8 mouse cellular contexts compared by ENCODE assay signal in genomic region chr13:103774119-103774757, GRCm38 (mm10). TPM values are rescaled to one million over a fixed set of nuclear protein-coding genes. Genes with fewer than 3 reads are reported as not detected.
DNase-seq lines count a peak whose midpoint lies in the region; ATAC-seq and TF ChIP-seq lines count a peak whose summit lies in the region.

Srek1 (minus strand) TSS chr13:103774608.

- DNase-seq in ES-E14 (ENCODE audit: low read depth, low spot score) = peak; percentile 84
- peak; percentile 94 for DNase-seq in cerebellum, adult 11-12 months
- DNase-seq in heart, postnatal 36 days = peak; percentile 93 to 94
- DNase-seq in layer of hippocampus, adult 2 months (ENCODE audit: low spot score in 2 of 2) = peak; percentile 93 to 96
- DNase-seq in lung, embryonic 14.5 days = peak; percentile 98
- peak; percentile 89 for DNase-seq in thymus, adult 2 months

- no peak for TF ChIP-seq CTCF in layer of hippocampus, adult 2 months (conservative IDR thresholded peaks at IDR 0.05)
- no peak for TF ChIP-seq CTCF in lung, embryonic 14.5 days (IDR thresholded peaks at IDR 0.05; ENCODE audit: low read depth)
- TF ChIP-seq CTCF in olfactory bulb, adult 2 months (IDR thresholded peaks at IDR 0.05; ENCODE audit: insufficient read depth, low read depth, low read length) = no peak
- no peak; the same call in 1 of the 2 replicates for TF ChIP-seq CTCF in thymus, adult 2 months (IDR thresholded peaks at IDR 0.05; ENCODE audit: borderline replicate concordance, control insufficient read depth, extremely low read depth, insufficient read depth, low read length, poor library complexity)

- H3K9ac ChIP-seq in ES-E14 (ENCODE audit: insufficient read depth, low read depth, low read length, poor library complexity, severe bottlenecking) = peak within 1 kb of the TSS; percentile 99
- peak within 1 kb of the TSS; percentile 91 for H3K9ac ChIP-seq in forebrain, embryonic 16.5 days (replicated peaks; ENCODE audit: low read depth, low read length)
- peak within 1 kb of the TSS; percentile 86 for H3K9ac ChIP-seq in lung, embryonic 14.5 days

- under 1% methylated on average over 81 of the region's 81 CpGs for WGBS in forebrain, embryonic 16.5 days
- whole genome bisulfite sequencing in lung, embryonic 14.5 days = under 1% methylated on average over 80 of the region's 81 CpGs
- WGBS in olfactory bulb, adult 2 months = under 1% methylated on average over 81 of the region's 81 CpGs
- WGBS in thymus, adult 2 months = under 1% methylated on average over 81 of the region's 81 CpGs

- H3K4me2 ChIP-seq in forebrain, embryonic 16.5 days (ENCODE audit: low read length) = peak within 1 kb of the TSS; percentile 85
- peak within 1 kb of the TSS; percentile 82 for H3K4me2 ChIP-seq in lung, embryonic 14.5 days

- peak within 1 kb of the TSS; percentile 98 for H3K27ac ChIP-seq in ES-E14 (ENCODE audit: insufficient read depth, low read depth, low read length, poor library complexity, severe bottlenecking)
- H3K27ac ChIP-seq in forebrain, embryonic 16.5 days (ENCODE audit: low read length) = peak within 1 kb of the TSS; percentile 100
- H3K27ac ChIP-seq in layer of hippocampus, adult 2 months = peak within 1 kb of the TSS; percentile 99
- H3K27ac ChIP-seq in lung, embryonic 14.5 days (ENCODE audit: low read depth) = peak within 1 kb of the TSS; percentile 99
- H3K27ac ChIP-seq in olfactory bulb, adult 2 months (ENCODE audit: insufficient read depth, low read depth, low read length) = peak within 1 kb of the TSS; percentile 98
- peak within 1 kb of the TSS; percentile 83 for H3K27ac ChIP-seq in thymus, adult 2 months (ENCODE audit: control insufficient read depth, insufficient read depth, low read length)

- peak; percentile 95 for TF ChIP-seq POLR2A in olfactory bulb, adult 2 months (IDR thresholded peaks at IDR 0.05; ENCODE audit: insufficient read depth, low read depth, low read length)
- TF ChIP-seq POLR2A in thymus, adult 2 months (IDR thresholded peaks at IDR 0.05; ENCODE audit: control insufficient read depth, extremely low read depth, insufficient read depth, low read length, poor library complexity) = peak; percentile 75

- H3K9me3 ChIP-seq in ES-E14 (ENCODE audit: control insufficient read depth, insufficient read depth, low read depth, low read length) = no peaks in the 10 kb centered on the region
- no peaks in the 10 kb centered on the region for H3K9me3 ChIP-seq in forebrain, embryonic 16.5 days (ENCODE audit: control insufficient read depth, low read length)
- H3K9me3 ChIP-seq in lung, embryonic 14.5 days (ENCODE audit: low read depth, low read length) = no peaks in the 10 kb centered on the region

- no peaks in the 10 kb centered on the region for H3K27me3 ChIP-seq in forebrain, embryonic 16.5 days (replicated peaks; ENCODE audit: control insufficient read depth, insufficient read depth, low read length)
- no peaks in the 10 kb centered on the region for H3K27me3 ChIP-seq in lung, embryonic 14.5 days (ENCODE audit: insufficient read depth, low read length)
- H3K27me3 ChIP-seq in thymus, adult 2 months (ENCODE audit: control insufficient read depth, insufficient read depth, low read length) = no peaks in the 10 kb centered on the region

- peak within 1 kb of the TSS; percentile 89 to 94 for H3K4me3 ChIP-seq in ES-E14 (ENCODE audit: insufficient read depth in 1 of 2, low read depth in 1 of 2, low read length in 2 of 2, poor library complexity in 1 of 2, severe bottlenecking in 1 of 2)
- peak within 1 kb of the TSS; percentile 73 for H3K4me3 ChIP-seq in forebrain, embryonic 16.5 days (replicated peaks; ENCODE audit: low read length)
- peak within 1 kb of the TSS; percentile 92 for H3K4me3 ChIP-seq in layer of hippocampus, adult 2 months
- peak within 1 kb of the TSS; percentile 69 for H3K4me3 ChIP-seq in lung, embryonic 14.5 days (ENCODE audit: low read depth, low read length)
- H3K4me3 ChIP-seq in olfactory bulb, adult 2 months (ENCODE audit: insufficient read depth, low read depth, low read length) = peak within 1 kb of the TSS; percentile 79
- peak within 1 kb of the TSS; percentile 85 for H3K4me3 ChIP-seq in thymus, adult 2 months (ENCODE audit: control insufficient read depth, insufficient read depth, low read length)

- in situ Hi-C loops in ES-E14 (cut with MboI; ENCODE audit: low sequenced_read_pairs in 2 of 2, unreplicated experiment in 2 of 2) = no loop called here

- H3K36me3 ChIP-seq in ES-E14 (ENCODE audit: control insufficient read depth, insufficient read depth, low read length, poor library complexity, severe bottlenecking) = no peaks in the 10 kb centered on the region
- H3K36me3 ChIP-seq in forebrain, embryonic 16.5 days (ENCODE audit: control insufficient read depth, insufficient read depth) = no peaks in the 10 kb centered on the region
- peaks cover 5% of the 10 kb centered on the region; the same call in 1 of the 2 replicates for H3K36me3 ChIP-seq in lung, embryonic 14.5 days (ENCODE audit: insufficient read depth)
- no peaks in the 10 kb centered on the region for H3K36me3 ChIP-seq in thymus, adult 2 months (ENCODE audit: control insufficient read depth, insufficient read depth, low read length)

- peak; percentile 95 for ATAC-seq in forebrain, embryonic 16.5 days
- peak; percentile 95 for ATAC-seq in lung, embryonic 14.5 days (ENCODE audit: insufficient read depth)

- H3K4me1 ChIP-seq in ES-E14 (ENCODE audit: control insufficient read depth in 2 of 2, insufficient read depth in 2 of 2, low read length in 2 of 2, poor library complexity in 1 of 2) = 0 out of 4 replicates have a peak, but pooled peaks cover 0 to 3% of the 10 kb centered on the region in 2 experiments
- peaks cover 24% of the 10 kb centered on the region for H3K4me1 ChIP-seq in forebrain, embryonic 16.5 days (replicated peaks; ENCODE audit: control insufficient read depth, insufficient read depth, low read length)
- H3K4me1 ChIP-seq in lung, embryonic 14.5 days (ENCODE audit: insufficient read depth) = peaks cover 5% of the 10 kb centered on the region
- 0 out of 2 replicates have a peak, but pooled peaks cover 2% of the 10 kb centered on the region for H3K4me1 ChIP-seq in olfactory bulb, adult 2 months (ENCODE audit: control insufficient read depth, insufficient read depth, low read length)
- H3K4me1 ChIP-seq in thymus, adult 2 months (replicated peaks; ENCODE audit: control insufficient read depth, insufficient read depth, low read length) = 0 out of 2 replicates have a peak, but pooled peaks cover 2% of the 10 kb centered on the region

- intact Hi-C loops in heart, postnatal 36 days (cut with DNase I) = loop anchor here (2.0 kb wide), 1 partner anchor 145 kb away; no protein-coding TSS in a partner anchor

TF ChIP-seq in ES-E14, 5 proteins besides CTCF, POLR2A, EP300 and RAD21:
- TF ChIP-seq ZC3H11A (IDR thresholded peaks at IDR 0.05; ENCODE audit: borderline replicate concordance, low read depth, low read length) = no peak
- peak; percentile 75 for TF ChIP-seq HCFC1 (IDR thresholded peaks at IDR 0.05; ENCODE audit: borderline replicate concordance, insufficient read depth, low read length)
TF ChIP-seq in ES-E14: peak in this region for 1.

RNA-seq across cellular contexts. Expression of gene Srek1, which starts in this region (rescaled TPM):
- total RNA-seq in ES-E14 (2012; rRNA removed) = 59.3 and 63.1 TPM in 2 replicates
- 76.0 and 77.5 TPM in 2 replicates for polyA plus RNA-seq in forebrain, embryonic 16.5 days (2015; fragmentation: Nextera tagmentation; extraction: Ambion mirVana)
- total RNA-seq in heart, postnatal 36 days (2021) = 10 to 100 TPM; 20.3 to 21.0 TPM
- total RNA-seq in layer of hippocampus, adult 2 months (2021) = 100 to 1,000 TPM in 1 of 2 experiments, 10 to 100 TPM in 1; 98.4 to 101 TPM
- polyA plus RNA-seq in lung, embryonic 14.5 days (2014; fragmentation: Nextera tagmentation; extraction: Ambion mirVana) = 100 and 103 TPM in 2 replicates
- 155 and 308 TPM in 2 replicates for polyA plus RNA-seq in olfactory bulb, adult 2 months (2012; ENCODE audit: insufficient read depth, insufficient read length, low replicate concordance, missing spikeins)
- 82.9 and 95.2 TPM in 2 replicates for polyA plus RNA-seq in thymus, adult 2 months (2012; rRNA removed)

Comparison
In these comparisons a context has a peak if more than half of its experiments do, and no peak if none do; other contexts are left out.
1. Peak in every context shown above with its lines: DNase-seq, ATAC-seq, H3K4me3 ChIP-seq and H3K27ac ChIP-seq.